Mouse (Mus musculus): ENCODE measurements around the gene Cdk14. TPM values are rescaled to one million over a fixed set of nuclear protein-coding genes. Genes with fewer than 3 reads are reported as not detected.

The Cdk14 gene
- polyA plus RNA-seq, 1 experiment from 2014 or later = 2.1 TPM

DNA sequence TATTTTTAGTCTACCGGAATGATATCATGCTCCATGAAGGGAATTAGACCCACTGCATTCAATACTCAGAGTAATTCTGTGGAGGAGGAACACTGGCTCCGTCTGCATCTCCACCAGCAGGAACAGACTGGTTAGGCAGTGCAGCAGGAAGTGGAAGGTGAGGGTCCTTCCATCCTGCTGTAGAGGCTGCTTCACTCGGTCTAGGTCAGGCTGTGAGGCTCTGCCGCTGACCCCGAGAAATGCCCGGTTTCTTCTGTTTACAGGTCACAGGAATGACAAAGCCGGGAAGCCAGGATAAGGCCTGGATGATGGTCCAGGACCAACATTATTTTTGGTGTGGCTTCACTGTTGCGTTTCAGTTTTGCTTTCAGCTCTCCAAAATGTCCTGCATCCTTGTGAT, 553.2 kb downstream of the Cdk14 start:
- DNase-seq (ENCODE audit: low spot score) = no peak

DNA sequence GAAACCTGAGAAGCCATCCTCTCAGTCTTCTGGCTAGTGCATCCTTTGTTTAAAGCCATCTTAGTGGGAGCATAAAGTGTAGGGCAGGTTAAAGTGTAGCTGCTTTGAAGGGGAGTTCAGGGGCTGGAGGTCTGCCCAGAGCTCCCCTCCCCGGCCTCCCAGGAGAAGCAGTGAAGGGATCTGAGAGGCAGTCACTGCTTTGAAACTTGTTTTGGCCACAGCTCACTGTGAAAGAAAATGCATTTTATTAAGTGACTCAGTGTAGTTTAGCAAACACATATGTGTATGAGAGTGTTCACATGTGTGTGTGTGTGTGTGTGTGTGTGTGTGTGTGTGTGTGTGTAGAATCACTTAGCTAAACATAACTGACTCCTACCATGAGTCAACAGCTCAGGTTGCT, 554.0 kb downstream of the Cdk14 start:
- no peak for DNase-seq (ENCODE audit: low spot score)

DNA sequence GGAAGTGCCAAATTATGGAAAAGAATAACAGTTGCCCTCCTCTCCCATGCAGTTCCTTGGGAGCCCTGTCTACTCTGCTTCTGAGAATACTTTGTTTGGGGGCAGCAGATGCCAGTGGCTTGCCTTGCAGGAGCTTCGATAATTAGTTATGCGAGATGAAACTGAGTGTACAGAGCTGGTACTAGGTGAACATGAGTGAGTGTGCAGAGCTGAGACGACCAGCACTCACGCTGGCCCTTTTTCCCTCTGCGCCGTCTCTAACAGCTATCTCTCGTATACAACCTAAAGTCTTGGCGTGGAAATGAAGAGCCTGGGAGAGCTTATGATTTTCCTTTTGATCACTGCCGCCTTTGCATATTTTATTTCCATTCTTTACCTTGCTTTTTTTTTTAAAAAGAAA, 558.5 kb downstream of the Cdk14 start:
- DNase-seq (ENCODE audit: low spot score) = no peak

DNA sequence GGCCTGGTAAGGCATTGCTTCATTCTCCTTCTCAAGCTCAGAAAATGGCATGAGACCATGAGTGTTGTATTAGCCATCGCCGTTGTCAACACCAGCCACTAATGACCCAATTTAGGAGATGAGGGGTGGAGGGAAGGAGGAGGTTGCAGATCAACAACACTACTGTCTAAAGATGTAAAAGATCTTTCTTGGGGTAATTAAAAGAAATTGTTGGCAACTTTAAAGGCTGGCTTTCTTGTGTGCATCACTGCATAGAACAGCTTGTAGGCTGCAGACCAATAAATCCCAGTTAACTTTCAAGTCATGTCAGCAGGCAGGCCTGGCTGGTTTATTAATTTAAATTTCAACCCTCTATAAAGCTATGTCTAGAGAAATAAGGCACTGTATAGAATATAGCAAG, 559.0 kb downstream of the Cdk14 start:
- DNase-seq (ENCODE audit: low spot score) = no peak

DNA sequence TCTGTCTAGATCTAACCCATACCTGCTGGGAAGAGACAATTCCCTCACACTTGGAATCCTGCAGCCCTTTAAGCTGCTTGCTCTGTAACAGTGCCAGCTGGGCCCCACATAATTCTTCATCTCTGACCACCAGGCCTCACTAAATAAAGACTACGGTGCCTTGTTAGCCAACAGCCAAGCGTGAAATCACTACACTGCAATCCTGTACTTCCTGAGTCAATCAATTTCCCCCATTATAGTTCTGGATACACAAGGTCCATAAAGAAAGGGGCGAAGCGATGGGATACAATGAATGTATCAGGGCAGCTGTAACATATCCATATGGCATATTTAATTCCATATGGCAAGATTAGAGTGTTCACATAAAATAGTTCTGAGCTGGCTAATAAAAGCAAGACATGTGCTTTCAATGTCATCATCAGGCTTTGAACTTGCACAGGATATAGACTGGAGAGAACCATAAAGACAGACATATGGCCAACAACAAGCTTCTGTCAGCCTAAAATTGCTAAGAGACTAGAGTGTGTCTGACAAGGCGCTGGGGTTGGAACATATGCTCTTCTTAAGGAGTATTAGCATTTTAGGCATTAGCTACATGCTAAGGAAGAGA, 562.0 kb downstream of the Cdk14 start:
- DNase-seq (ENCODE audit: low spot score) = no peak

DNA sequence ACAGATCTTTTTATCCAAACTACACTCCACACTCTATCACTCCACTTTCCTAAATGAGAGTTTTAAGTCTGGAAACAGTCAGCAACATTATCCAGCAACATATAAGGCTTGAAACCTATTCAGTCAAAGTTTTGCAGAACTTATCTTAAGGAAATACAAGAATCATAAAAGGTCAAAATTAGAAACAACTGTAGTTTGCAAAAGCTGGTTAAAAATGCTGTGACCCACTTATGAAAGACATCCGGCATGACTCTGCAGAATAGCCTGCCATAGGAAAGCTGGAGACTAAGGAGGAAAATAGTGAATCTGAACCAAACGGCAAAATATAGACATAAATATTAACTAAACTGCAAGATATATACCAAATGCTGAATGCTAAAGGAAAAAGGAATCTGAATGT, 566.6 kb downstream of the Cdk14 start:
- DNase-seq (ENCODE audit: low spot score) = no peak

DNA sequence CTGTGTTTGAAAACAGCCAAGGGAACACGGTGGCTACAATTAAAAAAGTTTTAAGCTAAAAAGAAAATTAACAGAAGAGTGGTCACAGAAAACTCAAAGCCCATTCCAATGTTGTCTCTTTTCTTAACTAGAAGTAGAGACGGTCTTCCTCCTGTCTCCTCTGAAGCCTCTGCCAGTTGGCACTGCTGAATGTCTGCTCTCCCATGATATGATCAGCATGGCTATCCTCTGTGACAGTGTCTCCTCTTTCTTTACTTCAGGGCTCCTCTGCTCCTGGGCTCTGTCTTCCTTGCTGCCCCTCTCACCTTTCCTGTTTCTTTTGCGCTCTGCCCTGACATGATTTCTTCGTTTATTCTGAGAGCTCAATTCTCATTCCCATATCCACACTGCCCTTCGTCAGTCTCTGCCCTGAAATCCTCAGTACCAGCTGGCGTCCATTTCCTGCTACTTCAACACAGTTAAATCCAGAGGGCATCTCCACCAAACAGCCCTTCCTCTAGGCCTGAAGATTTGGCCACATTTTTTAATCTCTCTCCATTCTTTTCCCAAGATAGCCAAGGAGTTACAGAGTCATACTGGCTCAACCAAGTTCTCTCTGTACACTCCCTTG, 567.3 kb downstream of the Cdk14 start:
- no peak for DNase-seq (ENCODE audit: low spot score)

DNA sequence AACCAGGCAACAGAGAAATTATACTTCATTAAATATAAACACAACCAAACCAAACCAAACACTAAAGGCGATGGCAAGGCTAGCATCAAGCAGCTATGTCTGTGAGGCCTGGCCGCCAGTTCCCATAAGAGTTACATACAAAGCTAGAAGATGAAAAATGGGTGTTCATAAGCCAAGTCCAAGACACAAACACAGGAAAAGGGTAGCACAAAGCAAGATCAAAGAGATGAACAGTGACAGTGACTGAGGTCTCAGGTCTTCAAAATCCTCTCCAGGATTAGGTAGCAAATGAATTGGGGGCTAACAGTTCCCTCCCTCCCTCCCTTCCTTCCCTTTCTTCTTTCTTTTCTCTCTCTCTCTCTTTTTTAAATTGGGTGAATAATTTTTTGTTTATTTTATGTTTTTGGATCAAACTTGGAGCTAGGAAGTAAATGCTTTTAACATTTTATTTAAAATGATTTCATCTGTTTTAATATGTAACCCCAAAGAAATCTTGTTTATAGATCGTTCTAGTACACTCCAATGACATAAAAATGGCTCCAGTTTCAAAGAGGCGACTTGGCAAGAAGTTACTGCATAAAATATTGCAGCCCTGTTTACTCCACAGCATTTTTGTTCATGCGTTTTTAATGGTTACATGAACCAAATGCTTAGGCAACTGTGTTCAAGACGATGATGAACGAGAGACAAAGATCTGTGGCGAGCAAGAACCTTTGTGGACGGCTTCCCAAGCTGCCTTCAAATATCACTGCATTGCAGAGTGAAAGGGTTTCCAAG, 568.0 kb downstream of the Cdk14 start:
- no peak for DNase-seq (ENCODE audit: low spot score)

DNA sequence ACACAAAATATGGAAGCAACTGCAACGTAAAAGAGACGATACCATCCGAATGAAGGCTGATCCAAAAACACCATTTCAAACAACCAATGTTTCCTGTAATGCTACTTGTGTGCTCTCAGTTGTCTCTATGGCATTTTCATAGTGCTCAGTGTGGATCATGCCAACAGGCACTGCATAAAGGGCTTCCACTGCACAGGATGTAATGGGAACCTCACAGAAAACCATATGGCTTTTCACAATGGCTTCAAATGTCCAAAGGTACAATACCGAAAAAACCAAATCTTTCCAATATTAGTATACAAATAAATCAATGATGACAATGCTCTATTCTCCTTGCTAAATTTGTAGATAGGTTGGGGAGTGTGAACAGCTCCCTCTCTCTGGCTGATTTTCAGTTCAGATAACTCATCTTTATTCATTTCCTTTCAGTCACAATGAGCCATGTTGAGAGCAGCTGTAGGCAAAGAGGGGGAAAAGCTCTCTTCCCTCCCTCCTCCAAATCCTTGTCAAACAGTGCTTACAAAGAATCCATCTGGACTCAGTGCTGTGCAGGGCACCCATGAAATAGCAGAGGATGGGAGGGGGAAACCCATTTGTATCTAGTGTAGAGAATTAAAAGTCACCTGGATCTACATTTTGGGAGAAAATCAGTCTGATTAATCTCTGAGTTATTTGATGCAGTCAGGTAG, 568.7 kb downstream of the Cdk14 start:
- DNase-seq (ENCODE audit: low spot score) = no peak

DNA sequence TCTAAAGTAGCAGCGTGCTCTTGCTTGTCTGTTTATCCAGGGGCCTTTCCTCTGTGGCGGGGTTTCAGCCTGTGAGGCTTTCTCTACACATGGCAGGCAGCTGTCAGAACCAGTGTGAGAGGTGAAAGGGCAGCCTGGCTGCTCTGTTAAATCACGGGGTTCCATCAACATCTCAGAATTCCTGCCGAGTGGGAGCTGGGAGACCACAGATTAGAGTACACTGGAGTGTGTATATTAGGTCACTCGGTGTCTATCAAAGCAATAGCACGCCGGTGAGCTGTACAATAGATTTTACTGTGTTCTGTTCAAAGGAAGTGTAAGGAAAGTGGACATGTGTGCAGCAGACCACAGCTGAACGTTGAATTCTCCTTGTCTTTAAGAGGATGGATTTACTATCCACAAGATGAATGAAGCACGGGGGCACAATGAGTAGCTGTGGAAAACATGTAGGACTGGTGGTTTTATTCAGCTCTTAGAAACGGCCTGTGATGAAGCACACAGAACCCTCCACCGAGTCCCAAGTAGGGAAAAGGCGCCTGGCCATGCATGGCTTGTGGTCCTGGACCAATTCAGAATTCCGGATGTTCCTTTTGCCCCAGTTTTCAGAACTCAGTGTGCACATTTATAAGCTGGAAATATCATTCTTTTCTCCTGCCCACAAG, 585.2 kb downstream of the Cdk14 start:
- no peak for DNase-seq (ENCODE audit: low spot score)

DNA sequence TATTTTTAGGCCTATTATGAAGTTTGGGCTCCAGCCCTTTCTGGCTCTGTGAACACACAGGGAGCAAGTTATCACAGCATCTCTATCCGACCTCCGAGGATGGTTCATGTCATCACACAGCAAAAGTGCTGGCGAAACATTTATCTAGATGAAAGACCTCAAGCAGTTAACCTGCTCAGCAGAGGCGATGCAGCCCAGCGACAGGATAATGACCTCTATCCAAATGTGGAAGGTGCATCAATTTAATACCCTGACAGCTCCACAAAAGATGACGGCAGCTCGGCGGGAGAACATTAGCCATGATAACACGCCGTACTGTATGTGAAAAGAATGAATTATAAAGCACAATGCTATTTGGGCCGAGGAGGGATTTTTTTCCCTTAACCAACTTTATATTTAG, 586.2 kb downstream of the Cdk14 start:
- DNase-seq (ENCODE audit: low spot score) = no peak

DNA sequence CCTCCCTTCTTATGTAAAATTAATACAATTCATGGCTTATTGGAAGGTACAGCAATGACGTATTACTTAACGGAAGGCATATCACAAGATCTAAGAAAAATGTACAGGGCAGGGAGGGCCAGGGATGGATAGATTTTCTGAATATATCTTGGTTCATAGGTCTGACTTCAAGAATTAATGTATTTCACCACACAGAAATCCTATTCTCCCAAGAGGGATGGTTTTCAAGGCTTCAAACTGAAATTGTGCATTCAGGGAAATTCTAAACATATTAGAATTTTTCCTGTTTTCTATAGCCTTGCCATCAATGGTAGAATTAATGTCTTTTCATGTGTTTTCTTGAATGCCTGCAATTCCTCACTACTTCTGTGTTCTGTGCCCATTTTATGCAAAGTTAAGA, 593.2 kb downstream of the Cdk14 start:
- no peak for DNase-seq (ENCODE audit: low spot score)

DNA sequence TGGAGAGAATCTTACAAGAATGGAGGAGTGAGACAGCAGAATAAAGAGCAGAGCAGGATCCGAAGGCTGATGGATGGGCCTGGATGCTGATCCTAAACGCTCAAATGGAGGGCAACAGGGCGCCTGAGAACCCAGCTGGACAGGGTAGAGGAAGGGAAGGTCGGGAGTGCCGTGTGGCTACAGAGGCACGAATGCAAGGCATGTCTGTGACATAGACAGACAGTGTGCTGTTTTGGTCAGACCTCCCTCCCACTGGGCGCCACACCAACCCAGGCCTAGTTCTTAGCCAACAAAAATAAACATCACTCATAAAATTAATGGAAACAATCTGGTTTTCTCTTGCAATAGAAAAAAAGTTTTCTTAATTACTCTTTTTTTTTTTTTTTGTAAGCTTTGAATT, 594.2 kb downstream of the Cdk14 start:
- no peak for DNase-seq (ENCODE audit: low spot score)

DNA sequence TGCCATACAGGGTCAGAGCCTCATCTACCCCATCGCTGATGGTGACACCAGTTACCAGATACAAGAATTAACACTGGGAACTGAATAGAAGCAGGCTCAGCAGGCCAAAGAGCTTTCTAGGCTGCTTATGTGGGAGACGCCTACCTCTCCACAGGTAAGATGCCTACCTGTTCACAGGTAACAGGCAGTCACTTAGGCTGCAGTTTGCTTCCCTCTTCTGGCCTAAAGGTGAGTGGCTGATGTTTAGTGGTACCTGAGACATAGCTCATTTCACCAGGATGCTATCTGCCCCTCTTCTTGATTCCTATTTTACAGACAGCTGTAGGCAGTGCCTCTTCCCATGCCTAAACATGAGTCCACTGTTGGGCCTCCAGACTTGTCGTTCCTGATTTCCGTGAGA, 595.0 kb downstream of the Cdk14 start:
- no peak for DNase-seq (ENCODE audit: low spot score)

DNA sequence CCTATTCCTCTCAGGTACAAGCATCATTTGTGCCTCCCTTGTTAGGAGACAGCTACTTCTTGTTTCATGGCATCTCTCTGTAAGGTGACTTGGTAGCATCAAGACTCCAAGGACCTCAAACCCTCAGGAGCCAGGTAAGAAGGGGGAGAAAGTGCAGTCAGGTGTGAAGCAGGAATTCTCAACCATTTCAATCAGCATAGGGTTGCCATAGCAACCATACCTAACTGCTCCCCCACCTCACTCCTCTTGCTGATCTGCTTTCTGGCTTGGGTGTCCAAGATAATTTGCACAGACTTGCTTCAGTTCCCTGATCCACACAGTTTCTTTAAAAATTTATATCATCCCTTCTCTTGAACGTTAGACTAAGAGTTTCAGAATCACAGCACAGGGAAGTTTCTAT, 595.9 kb downstream of the Cdk14 start:
- DNase-seq (ENCODE audit: low spot score) = no peak

DNA sequence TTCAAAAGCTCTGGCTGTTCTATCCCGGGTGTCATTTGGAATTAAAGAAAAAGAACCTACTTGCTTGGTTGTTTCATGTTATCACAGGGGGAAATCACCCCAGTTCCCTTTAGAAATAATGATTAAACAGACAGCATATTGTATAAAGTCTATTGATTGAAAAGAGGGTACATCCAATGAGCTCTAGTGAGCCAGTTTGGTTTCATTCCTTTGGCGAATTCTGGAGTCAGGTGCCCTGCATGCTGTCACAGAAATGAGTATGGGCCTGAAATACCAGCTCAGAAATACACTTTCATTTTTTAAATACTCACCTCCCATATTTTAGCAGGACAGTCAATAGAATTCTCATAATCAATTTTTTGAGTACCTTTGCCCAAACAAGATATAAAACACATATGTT, 598.1 kb downstream of the Cdk14 start:
- no peak for DNase-seq (ENCODE audit: low spot score)

DNA sequence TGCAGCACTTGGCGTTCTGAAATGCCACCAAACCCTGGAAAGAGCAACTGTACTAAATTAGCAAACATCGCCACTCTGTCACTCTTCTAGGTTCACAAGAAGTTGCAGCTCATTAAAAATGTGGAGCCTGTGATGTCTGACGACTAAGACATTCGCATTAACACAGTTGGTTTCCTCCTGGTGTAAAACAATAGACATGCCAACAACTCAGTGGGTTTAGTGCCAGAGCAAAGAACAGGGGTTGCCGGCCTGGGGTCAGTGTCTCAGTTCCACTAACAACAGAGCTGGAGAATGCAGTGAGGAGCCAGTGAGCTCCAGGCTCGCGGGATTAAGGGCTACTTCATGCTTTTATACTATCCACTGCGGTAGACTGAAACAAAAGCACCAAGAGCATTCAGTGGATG, 598.7 kb downstream of the Cdk14 start:
- no peak for DNase-seq (ENCODE audit: low spot score)

DNA sequence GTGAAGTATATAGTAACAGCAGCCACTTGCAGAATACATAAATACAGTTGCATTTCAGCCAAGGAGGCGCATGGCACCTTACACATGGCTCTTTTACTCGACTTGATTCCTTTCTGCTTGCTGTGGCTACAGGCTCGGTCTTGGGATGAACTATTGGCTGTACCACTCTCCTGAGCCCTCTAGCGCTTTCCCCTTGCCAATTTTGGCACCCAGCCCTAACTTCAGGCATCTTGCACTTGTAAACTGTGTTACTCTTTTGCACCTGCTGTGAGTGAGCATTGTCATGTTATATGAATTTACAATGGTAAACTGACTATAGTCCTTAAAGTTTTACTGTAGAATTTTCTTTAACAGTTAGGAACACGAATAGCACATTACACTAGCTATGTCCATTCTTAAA, 603.1 kb downstream of the Cdk14 start:
- no peak for DNase-seq (ENCODE audit: low spot score)

DNA sequence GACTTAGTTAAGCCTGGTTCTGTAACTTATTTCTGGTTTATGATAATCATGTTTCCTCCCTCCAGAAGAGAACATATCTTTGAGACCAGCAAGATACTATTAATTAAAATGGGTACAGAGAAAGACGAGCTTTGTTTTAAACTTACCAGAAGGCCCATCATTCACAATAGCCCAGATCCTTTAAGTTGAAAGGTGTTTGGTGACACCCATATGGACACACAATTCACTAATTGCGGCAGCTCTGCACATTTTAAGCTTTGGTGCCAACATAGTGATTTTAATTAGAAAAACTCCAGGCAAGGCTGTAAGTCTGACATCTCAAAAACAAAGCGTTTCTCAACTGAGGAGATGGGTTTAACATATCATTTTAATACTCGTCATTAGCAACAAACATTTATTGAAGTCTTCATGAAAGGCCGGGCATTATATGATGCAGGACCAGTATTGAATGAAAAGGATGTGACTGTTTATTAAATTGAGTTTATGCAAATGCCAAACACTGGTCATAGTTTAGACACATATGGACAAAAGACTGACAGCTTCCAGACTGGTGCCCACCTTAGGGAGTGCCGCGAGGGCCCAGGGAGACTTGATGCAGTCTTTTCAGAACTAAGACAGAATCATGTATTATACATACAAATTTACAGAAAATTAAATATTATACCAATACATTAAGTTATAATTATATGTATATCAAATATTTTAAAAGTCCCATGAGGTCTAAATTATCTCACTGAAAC, 605.5 kb downstream of the Cdk14 start:
- no peak for DNase-seq (ENCODE audit: low spot score)

DNA sequence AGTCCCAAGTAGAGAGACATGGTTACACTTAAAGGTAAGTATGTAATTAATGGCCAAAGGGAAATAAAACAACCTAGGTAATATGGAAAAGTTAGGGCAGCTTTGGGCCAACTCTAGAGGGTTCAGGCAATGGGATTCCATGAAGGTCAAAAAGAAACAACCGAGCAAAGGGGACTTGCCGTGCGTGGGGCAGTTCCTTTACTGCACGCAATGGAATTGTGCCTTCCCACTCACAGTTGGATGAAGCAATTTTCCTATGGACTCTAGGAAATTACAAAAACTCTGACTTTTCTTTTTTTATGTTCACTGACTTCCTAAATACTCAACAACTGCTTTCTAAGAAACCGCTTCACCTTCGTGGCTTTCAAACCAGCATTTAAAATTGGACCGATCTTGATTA, 606.8 kb downstream of the Cdk14 start:
- no peak for DNase-seq (ENCODE audit: low spot score)

All from thymus, postnatal 0 days (tissue).